Mouse (Mus musculus): ENCODE results near the gene Tenm3.
A peak's percentile ranks its signal among the peaks of the same experiment; 100 is the strongest.

The Tenm3 gene

DNA sequence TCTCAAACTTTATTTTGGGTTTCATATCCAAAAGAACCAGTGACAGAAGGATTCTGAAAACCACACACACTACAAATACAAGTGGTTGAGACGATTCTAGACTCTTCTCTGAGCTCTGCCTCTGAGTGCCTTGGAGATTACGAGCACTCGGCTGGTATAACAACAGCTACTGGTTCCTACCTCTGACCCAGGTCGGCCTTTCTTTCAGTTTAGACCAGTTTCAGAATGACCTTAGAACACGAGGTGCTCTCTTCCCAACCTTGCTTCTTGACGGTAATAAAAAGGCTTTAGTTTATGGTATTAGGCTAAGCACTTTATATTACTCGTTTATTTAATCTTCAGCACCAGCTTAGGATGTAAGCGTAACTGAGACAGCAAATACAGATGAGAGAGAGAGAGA lies 528.1 kb downstream of the Tenm3 start:
- no peak for DNase-seq

DNA sequence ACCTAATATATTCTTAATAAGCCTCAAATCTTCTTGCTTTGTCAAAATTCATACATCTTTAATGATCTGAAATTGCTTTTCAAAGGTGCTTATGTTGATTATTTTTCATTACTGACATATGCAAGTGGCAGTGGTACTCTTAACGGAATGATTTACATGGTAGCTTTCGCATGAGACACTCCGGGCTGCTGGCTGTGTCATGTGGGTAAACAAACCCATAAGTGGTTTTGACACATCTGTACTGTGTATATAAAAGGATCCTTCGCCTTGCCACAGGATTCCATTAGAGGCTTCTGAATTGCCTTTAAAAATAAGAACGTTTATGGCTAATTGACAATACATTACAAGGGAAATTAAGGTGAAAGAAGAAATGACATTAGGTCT lies 529.8 kb downstream of the Tenm3 start:
- DNase-seq: no peak

GRCm38 (mm10) chr8:48313210-48313984 lies 530.4 kb downstream of the Tenm3 start:
- no peak for DNase-seq

DNA sequence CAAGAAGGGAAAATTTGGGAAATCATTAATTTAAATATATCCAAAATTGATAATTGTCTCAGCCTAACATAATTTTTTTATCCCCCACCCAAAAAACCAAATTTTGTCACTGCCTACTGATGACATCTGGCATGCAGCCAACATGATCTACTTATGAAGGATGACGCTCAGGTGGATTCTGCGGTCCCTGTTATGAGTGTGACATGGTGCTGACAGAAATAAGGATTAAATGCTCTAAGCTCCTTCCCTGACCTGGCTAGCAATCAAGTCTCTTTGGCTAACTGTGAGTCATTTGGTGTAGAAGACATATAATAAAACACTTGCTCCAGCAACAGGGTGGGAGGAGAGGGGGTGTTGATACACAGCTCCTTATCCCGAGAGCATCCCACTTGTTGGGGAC lies 532.0 kb downstream of the Tenm3 start:
- DNase-seq: no peak

DNA sequence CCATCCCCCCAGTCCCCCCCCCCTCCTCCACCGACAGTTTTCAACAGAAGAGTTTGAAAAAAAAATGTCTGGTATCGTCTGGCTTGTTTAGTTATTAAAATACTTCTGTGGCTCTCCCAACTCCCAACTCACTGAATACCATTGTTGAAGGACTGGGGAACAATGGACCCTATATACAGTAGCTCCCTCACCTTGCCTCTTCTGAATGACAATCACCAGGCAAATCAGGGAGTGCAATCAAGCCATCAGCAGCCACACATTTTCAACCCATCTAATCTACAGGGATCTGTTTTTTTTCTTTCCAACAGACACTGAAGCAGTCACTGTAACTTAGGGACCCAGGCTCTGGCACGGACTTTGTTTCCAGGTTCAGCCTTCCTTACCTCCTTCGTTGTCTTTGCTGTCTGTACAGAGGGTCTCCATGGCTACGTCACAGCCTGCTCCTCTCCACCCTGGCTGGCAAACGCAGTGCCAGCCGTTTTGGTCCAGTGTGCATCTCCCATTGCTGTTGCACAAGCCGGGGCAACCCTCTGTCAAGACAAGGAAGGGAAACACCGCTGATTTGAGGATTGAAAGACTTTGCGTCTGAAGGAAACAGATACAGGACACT lies 533.4 kb downstream of the Tenm3 start:
- no peak for DNase-seq

- no peak for DNase-seq
Measured at GRCm38 (mm10) chr8:48309191-48309987, 534.4 kb downstream of the Tenm3 start.

DNA sequence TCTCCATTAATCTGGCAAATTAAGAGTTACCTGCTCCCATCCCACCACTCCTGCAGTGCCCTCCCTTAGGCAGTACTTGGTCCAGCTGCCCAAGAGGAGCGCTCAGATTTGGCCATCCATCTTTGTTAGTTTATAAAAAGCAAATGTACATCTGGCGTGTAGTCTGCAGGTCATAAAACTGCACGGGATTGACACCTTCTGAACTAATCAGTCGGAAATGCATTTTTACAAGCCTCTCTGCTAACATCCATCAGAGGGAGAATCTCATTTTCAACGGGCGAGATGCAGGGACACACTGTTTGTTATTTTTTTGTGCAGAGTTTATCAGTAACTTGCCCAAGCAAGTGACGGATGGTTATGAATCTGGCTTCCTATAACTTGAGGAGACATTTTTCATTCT lies 539.5 kb downstream of the Tenm3 start:
- DNase-seq: no peak

GRCm38 (mm10) chr8:48300613-48301037 lies 543.1 kb downstream of the Tenm3 start:
- DNase-seq: peak; percentile 10

DNA sequence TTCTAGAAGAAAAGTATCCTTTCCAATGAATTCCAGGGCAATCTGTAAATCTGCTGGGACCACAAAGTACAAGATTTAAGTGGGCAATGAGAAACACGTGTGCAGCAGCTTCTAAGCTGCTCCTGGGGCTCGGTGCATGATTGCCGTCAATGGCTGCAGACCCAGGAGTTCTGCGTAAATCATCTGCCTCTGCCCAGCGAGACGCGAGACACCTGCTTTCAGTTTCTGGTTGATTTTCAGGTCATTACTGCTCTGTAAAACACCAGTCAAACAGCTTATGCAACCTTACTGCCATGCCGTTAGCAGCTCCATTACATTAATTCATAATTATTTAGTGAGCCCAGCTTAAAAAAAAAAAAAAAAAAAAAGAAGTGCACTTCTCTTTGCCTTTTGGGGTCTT lies 543.7 kb downstream of the Tenm3 start:
- DNase-seq: no peak

GRCm38 (mm10) chr8:48299341-48299740 lies 544.4 kb downstream of the Tenm3 start:
- no peak for DNase-seq

DNA sequence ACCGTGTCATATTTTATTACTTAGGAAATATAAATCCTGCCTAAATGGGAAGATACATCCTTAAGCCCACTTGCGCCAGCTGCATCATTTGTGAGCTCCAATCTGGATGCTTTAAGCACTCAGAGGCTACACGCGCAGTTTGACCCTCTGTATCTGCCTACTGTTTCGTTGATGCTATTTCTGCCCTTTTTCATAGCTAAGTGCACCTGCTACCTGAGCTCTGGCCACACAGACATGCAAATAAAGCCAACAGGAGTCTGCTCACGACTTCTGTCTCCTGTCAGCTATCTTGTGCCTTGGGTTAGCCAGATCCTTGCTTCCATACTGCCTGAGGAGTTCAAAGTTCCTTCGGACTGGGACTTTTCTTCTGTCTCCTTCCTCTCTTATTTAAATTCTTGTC lies 547.4 kb downstream of the Tenm3 start:
- DNase-seq: no peak

DNA sequence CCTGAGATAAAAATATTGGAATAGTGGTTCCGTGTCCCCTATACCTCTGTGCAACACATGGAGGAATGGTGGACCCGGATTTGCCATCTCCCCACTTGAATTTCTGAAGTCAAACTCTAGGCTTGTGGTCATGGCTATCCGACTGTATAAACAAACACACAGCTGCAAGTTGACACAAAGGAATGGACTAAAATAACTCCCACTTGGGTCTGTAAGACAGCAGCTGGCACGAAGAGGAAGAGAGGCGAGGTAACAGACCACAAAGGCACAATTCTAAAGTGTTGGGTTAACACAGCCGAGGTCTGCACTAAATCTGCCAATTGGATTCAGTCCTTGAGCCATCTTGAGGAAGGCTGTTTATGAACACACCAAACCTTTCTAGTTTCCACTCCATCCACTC lies 548.2 kb downstream of the Tenm3 start:
- DNase-seq: no peak

- DNase-seq: no peak
Measured at GRCm38 (mm10) chr8:48293797-48294196, 550.0 kb downstream of the Tenm3 start.

DNA sequence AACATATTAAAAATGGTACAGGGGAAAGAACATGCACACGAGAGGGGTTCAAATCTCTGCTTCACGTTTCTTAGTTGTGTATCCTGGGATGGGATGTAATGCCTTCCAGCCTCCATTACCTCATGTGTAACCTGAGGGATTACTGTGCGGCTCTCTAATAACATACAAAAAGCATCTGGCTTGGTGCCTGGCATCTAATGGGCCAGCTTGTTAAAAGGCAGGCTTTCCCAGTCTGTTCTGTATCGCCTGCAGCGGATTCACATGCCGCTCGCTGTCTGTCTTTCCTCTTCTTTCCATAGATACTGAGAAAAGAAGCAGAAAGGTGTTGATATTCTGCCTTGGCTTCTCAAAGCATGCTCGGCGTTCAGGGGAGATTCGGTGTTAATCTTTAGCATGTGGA lies 558.3 kb downstream of the Tenm3 start:
- DNase-seq: no peak

DNA sequence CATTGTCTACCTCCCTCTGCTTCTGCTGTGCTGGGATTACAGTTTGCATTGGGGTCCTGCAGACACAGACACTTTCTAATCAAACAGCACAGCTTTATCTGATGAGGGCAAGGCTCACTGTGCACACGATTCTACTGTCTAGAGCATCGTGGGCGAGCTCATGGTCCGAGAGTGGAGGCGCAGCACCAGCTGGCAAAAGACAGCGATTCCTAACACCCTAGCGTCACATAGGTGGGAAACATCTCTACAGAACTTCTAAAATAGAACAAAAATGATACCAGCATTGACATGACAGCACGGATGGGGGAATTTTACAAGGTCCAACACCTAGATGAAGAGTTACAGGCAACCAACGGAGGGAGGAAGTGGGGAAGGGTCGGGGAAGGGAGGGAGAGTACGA lies 561.9 kb downstream of the Tenm3 start:
- DNase-seq: no peak

- DNase-seq: no peak
Measured at GRCm38 (mm10) chr8:48279360-48279759, 564.4 kb downstream of the Tenm3 start.

- DNase-seq: no peak
Measured at GRCm38 (mm10) chr8:48277986-48278635, 565.6 kb downstream of the Tenm3 start.

- no peak for DNase-seq
Measured at GRCm38 (mm10) chr8:48275066-48275465, 568.7 kb downstream of the Tenm3 start.

DNA sequence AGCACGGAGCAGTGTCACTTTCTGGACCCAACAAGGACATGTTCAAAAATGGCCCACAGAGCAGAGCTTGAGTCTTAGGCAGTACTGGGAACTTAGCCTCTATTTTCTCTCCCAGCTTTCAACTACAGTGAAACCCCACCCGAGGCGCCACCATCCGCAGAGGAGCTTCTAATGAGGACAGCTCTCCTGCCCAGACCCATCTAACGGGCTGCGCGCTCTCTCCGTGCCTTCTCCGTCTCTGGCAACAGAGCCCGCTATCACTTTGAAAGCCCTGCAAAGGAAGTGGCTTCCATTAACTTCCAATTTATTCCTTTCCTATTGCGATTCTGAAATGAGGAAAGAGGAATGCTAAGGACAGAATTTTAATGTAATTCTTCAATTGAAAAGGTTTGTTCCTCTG lies 569.2 kb downstream of the Tenm3 start:
- no peak for DNase-seq

- no peak for DNase-seq
Measured at GRCm38 (mm10) chr8:48268638-48269037, 575.1 kb downstream of the Tenm3 start.

GRCm38 (mm10) chr8:48260265-48260664 lies 583.5 kb downstream of the Tenm3 start:
- DNase-seq: no peak

- no peak for DNase-seq
Measured at GRCm38 (mm10) chr8:48259832-48260231, 583.9 kb downstream of the Tenm3 start.

- DNase-seq: no peak
Measured at GRCm38 (mm10) chr8:48243876-48244275, 599.9 kb downstream of the Tenm3 start.
